Mouse (Mus musculus): ENCODE measurements around the gene Sipa1l3.

DNA sequence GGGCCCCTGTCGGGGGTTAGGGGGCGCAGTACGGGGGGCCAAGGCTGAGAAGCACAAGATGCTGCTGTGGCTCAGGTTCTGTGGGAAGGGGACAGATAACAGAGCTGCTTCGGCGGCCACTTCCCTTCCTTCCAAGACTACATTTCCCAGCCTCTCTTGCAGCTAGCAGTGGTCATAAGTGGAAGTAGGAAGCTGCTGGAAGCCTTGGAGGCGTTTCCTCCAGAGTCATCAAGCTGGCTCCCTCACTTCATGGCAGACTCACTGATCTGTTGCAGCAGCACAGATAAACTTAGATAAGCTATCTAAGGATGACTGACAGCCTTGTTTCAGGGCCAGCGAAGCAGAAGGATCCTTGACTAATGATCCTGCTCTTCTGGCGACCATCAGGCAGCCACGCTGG lies 76.6 kb downstream of the Sipa1l3 start:
- no peak for TF ChIP-seq POLR2A (IDR thresholded peaks at IDR 0.05; ENCODE audit: insufficient read depth, low read depth, low read length)
- TF ChIP-seq CTCF (IDR thresholded peaks at IDR 0.05) = no peak
- no peak for TF ChIP-seq EP300 (IDR thresholded peaks at IDR 0.05; ENCODE audit: insufficient read depth, low read depth, low read length)

Data from heart, adult 2 months (tissue).